Mouse (Mus musculus) R1 (cell line): ENCODE results near the gene Ankrd23.

Source experiments
- DNase-seq: peaks from one replicate; pipeline ENCODE4 v3.0.0-alpha.2; 2018; ENCODE audit warnings: low read depth, low spot score

The Ankrd23 gene

GRCm38 (mm10) chr1:36522210-36522609 is 14.5 kb downstream of the Ankrd23 start:
- DNase-seq, result no peak

GRCm38 (mm10) chr1:36519626-36520025 is 17.1 kb downstream of the Ankrd23 start:
- DNase-seq, result peak; percentile 63

GRCm38 (mm10) chr1:36518259-36518658 is 18.4 kb downstream of the Ankrd23 start:
- no peak for DNase-seq

- peak; percentile 89 for DNase-seq
Observed at GRCm38 (mm10) chr1:36513718-36514117, 23.0 kb downstream of the Ankrd23 start.

- DNase-seq, result no peak
Observed at GRCm38 (mm10) chr1:36513310-36513709, 23.4 kb downstream of the Ankrd23 start.

- DNase-seq, result no peak
Observed at GRCm38 (mm10) chr1:36512966-36513280, 23.8 kb downstream of the Ankrd23 start.

DNA sequence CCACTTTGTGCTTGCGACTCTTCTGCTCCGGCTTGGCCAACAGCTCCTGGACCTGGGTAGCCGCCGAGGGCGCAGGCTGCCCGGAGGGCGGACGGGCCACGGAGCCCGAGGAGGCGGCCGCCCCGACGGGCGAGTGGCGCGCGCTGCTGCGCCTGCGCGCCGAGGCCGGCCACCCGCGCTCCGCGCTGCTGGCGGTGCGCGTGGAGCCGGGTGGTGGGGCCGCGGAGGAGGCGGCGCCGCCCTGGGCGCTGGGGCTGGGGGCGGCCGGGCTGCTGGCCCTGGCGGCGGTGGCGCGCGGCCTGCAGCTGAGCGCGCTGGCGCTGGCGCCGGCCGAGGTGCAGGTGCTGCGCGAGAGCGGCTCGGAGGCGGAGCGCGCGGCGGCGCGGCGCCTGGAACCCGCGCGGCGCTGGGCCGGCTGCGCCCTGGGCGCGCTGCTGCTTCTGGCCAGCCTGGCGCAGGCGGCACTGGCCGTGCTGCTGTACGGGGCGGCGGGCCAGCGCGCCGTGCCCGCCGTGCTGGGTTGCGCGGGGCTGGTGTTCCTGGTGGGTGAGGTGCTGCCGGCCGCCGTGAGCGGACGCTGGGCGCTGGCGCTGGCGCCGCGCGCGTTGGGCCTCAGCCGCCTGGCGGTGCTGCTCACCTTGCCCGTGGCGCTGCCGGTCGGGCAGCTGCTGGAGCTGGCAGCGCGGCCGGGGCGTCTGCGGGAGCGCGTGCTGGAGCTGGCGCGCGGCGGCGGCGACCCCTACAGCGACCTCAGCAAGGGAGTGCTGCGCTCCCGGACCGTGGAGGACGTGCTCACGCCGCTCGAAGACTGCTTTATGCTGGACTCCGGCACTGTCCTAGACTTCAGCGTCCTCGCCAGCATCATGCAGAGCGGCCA is 24.4 kb downstream of the Ankrd23 start:
- peak; percentile 62 for DNase-seq

GRCm38 (mm10) chr1:36511289-36512021 is 25.2 kb downstream of the Ankrd23 start, which contains the start of gene Cnnm3:
Gene Cnnm3, plus strand, starts transcription at chr1:36511867.
- DNase-seq, result peak; percentile 98

GRCm38 (mm10) chr1:36508238-36508637 is 28.4 kb downstream of the Ankrd23 start:
- no peak for DNase-seq

DNA sequence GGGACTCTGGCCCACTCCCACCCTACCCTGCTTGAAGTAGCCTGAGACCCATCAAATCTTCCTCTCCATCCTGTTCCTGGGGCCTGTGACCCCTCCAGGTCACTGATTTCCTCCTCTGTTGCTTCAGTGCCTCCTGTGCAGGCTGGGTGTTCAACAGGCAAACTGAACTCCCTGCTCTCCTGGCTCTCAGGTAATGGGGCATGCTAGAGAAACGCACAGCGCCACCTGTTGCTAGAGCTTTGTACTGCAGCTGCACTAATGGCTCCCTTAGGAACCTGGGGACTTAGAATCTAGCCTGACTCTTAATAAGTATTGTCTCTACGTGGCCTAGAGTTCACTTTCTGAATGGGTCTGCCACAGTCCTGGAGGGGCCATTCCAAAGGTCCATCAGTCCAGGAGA is 35.4 kb downstream of the Ankrd23 start:
- peak; percentile 80 for DNase-seq

- DNase-seq, result no peak
Observed at GRCm38 (mm10) chr1:36497312-36497711, 39.4 kb downstream of the Ankrd23 start.

GRCm38 (mm10) chr1:36496719-36497118 is 40.0 kb downstream of the Ankrd23 start:
- DNase-seq, result no peak

DNA sequence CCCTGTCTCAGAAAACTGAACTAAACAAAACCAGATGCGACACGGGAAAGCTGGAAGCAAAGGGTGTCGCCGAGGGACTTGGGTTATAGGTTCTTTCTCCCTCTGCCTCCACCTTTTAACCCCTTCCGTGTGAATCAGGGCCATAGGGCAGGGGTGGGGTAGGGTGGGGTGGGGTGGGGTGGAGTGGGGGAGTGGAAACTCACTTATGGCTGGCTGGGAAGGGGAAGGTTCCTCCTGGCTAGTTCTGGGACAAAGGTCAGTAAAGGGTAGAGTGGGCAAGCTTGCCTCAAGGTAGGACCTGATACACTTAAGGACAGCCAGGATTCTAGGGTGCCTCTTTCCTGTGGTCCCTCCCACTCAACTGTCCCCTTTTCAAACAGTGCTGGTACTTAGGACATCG is 43.4 kb downstream of the Ankrd23 start:
- no peak for DNase-seq

DNA sequence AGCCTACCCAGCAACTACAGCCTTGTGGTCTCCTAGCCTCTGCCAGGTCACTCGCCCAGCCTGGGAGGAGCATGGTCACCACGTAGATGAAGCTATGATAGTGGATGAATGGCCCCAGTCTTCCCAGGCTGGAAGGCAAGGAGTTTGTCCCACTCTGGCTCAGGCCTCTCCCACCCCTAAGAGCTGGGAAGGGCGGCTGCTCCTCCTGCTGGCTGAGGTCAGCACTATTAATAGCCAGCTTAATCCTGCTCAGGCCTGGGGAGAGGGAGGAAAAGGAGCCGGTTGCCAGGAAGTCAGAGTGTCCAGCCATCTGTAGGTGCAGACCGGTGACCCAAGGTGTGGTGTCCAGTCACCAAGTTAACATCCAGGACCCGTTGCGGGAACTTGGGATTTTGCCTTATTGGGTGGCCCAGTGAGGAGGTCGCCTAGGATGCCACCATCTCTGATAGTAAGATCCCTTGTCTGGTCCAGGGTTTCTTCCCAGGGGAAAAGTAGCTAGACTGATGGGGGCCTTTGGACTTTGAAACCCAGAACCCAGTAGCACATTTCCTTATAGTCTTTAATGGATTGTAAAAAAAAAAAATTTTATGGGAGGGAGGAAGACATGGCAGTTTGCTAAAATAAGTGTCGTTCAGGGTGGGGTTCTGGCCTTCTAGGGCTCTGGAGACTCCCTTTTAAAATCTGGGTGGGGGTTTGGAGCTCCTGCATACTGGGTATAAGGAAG is 44.1 kb downstream of the Ankrd23 start:
- DNase-seq, result peak; percentile 35

- no peak for DNase-seq
Observed at GRCm38 (mm10) chr1:36489661-36490060, 47.0 kb downstream of the Ankrd23 start.

DNA sequence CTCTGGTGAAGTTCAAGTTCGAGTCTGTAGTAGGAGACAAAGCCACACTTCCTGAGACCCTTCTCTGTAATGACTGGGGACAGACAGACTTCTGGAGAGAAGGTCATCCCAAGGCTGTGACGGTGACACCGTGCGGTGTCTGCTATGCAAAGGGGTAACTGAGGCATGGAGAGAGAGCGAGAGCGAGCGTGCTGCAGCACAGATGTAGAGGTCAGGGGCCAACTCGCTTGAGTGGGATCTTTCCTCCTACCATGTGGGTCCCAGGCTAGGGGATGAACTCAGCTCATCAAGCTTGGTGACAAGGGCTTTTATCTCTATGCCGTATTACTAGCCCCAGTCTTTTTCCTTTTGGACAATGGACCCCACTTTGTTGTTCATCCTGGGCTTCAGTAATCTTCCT is 49.6 kb downstream of the Ankrd23 start:
- DNase-seq, result no peak

GRCm38 (mm10) chr1:36485080-36485479 is 51.6 kb downstream of the Ankrd23 start:
- no peak for DNase-seq

- no peak for DNase-seq
Observed at GRCm38 (mm10) chr1:36483825-36484224, 52.9 kb downstream of the Ankrd23 start.
